Mouse (Mus musculus) embryo, embryonic 10.5 days (tissue): Measurements from ENCODE around the gene Cpsf6.
A peak's percentile ranks its signal among the peaks of the same experiment; 100 is the strongest.
"Not testable (repeated sequence)": the region's sequence is repeated elsewhere in the genome, so short reads cannot be mapped to it uniquely, and the experiment has no call there.

Experiments used
- DNase-seq: peaks from one replicate; pipeline ENCODE4 v3.0.0-alpha.2; 2015; ENCODE audit warnings: low spot score

Cpsf6 gene

GRCm38 (mm10) chr10:117399839-117400238 lies 20.0 kb upstream of the Cpsf6 start:
- DNase-seq, result no peak

- DNase-seq, result no peak
Measured at GRCm38 (mm10) chr10:117399196-117399595, 19.4 kb upstream of the Cpsf6 start.

GRCm38 (mm10) chr10:117398044-117398780 lies 18.4 kb upstream of the Cpsf6 start:
- no peak for DNase-seq

- DNase-seq, result no peak
Measured at GRCm38 (mm10) chr10:117397106-117397625, 17.4 kb upstream of the Cpsf6 start.

- DNase-seq, result no peak
Measured at GRCm38 (mm10) chr10:117396386-117397048, 16.7 kb upstream of the Cpsf6 start.

GRCm38 (mm10) chr10:117395801-117396200 lies 16.0 kb upstream of the Cpsf6 start:
- DNase-seq, result no peak

GRCm38 (mm10) chr10:117394738-117395550 lies 15.1 kb upstream of the Cpsf6 start:
- DNase-seq, result no peak

GRCm38 (mm10) chr10:117393891-117394395 lies 14.1 kb upstream of the Cpsf6 start:
- no peak for DNase-seq

GRCm38 (mm10) chr10:117393196-117393890 lies 13.5 kb upstream of the Cpsf6 start:
- peak; percentile 85 for DNase-seq

- DNase-seq, result peak; percentile 36
Measured at GRCm38 (mm10) chr10:117392832-117393195, 13.0 kb upstream of the Cpsf6 start.

- not testable (repeated sequence) for DNase-seq
Measured at GRCm38 (mm10) chr10:117392397-117392796, 12.6 kb upstream of the Cpsf6 start.

- no peak for DNase-seq
Measured at GRCm38 (mm10) chr10:117391801-117392200, 12.0 kb upstream of the Cpsf6 start.

GRCm38 (mm10) chr10:117391057-117391456 lies 11.2 kb upstream of the Cpsf6 start:
- DNase-seq, result no peak

GRCm38 (mm10) chr10:117389904-117390875 lies 10.4 kb upstream of the Cpsf6 start:
- no peak for DNase-seq

- no peak for DNase-seq
Measured at GRCm38 (mm10) chr10:117389371-117389740, 9.5 kb upstream of the Cpsf6 start.

GRCm38 (mm10) chr10:117388637-117389370 lies 9.0 kb upstream of the Cpsf6 start:
- DNase-seq, result no peak

- DNase-seq, result not testable (repeated sequence)
Measured at GRCm38 (mm10) chr10:117387961-117388636, 8.3 kb upstream of the Cpsf6 start.

- no peak for DNase-seq
Measured at GRCm38 (mm10) chr10:117386981-117387380, 7.2 kb upstream of the Cpsf6 start.

- no peak for DNase-seq
Measured at GRCm38 (mm10) chr10:117386261-117386660, 6.4 kb upstream of the Cpsf6 start.
